Mouse (Mus musculus): Measurements from ENCODE around the gene Fam3b. TPM values are rescaled to one million over a fixed set of nuclear protein-coding genes. Genes with fewer than 3 reads are reported as not detected.
A peak's percentile ranks its signal among the peaks of the same experiment; 100 is the strongest.

Gene Fam3b
- polyA plus RNA-seq, 1 experiment = not detected

- no peaks in the 10 kb centered on the region for H3K36me3 ChIP-seq (ENCODE audit: control insufficient read depth, insufficient read depth)
- TF ChIP-seq MYOD1 (IDR thresholded peaks at IDR 0.05; ENCODE audit: control insufficient read depth, insufficient read length, low read depth) = no peak
- TF ChIP-seq FOSL1 (IDR thresholded peaks at IDR 0.05; ENCODE audit: insufficient read depth, low read length, poor library complexity, severe bottlenecking) = no peak
- no peak for TF ChIP-seq CTCF (IDR thresholded peaks at IDR 0.05; ENCODE audit: control insufficient read depth, insufficient read depth, insufficient read length)
- no peak for TF ChIP-seq MAX (IDR thresholded peaks at IDR 0.05)
- TF ChIP-seq CEBPB (IDR thresholded peaks at IDR 0.05; ENCODE audit: low read depth) = no peak
- TF ChIP-seq USF1 (IDR thresholded peaks at IDR 0.05; ENCODE audit: low read depth) = no peak
- TF ChIP-seq MYOG (IDR thresholded peaks at IDR 0.05; ENCODE audit: control insufficient read depth, extremely low read depth, insufficient read length) = no peak
- H3K79me2 ChIP-seq (ENCODE audit: control insufficient read depth, insufficient read depth) = no peaks in the 10 kb centered on the region
- no peak overlapping the region for H3K4me3 ChIP-seq (ENCODE audit: insufficient read depth, poor library complexity, severe bottlenecking)
- H3K79me3 ChIP-seq (ENCODE audit: low read depth) = no peaks in the 10 kb centered on the region
- no peak overlapping the region for H3ac ChIP-seq (ENCODE audit: control insufficient read depth, insufficient read length, low read depth)
- no peaks in the 10 kb centered on the region for H3K27me3 ChIP-seq (ENCODE audit: control insufficient read depth, insufficient read depth, insufficient read length)
Observed at GRCm38 (mm10) chr16:97503849-97504248, 10.8 kb downstream of the Fam3b start.

- Histone ChIP-seq H3K79me2 (ENCODE audit: control insufficient read depth, insufficient read depth) (no peaks in the 10 kb centered on the region), H3K27me3 (ENCODE audit: control insufficient read depth, insufficient read depth, insufficient read length) (no peaks in the 10 kb centered on the region), H3K79me3 (ENCODE audit: low read depth) (no peaks in the 10 kb centered on the region), H3K36me3 (ENCODE audit: control insufficient read depth, insufficient read depth) (no peaks in the 10 kb centered on the region), H3ac (ENCODE audit: control insufficient read depth, insufficient read length, low read depth) (no peak overlapping the region), H3K4me3 (ENCODE audit: insufficient read depth, poor library complexity, severe bottlenecking) (no peak overlapping the region)
- no peak for TF ChIP-seq FOSL1 (IDR thresholded peaks at IDR 0.05; ENCODE audit: insufficient read depth, low read length, poor library complexity, severe bottlenecking)
- TF ChIP-seq USF1 (IDR thresholded peaks at IDR 0.05; ENCODE audit: low read depth) = no peak
- TF ChIP-seq CTCF (IDR thresholded peaks at IDR 0.05; ENCODE audit: control insufficient read depth, insufficient read depth, insufficient read length) = no peak
- no peak for TF ChIP-seq MAX (IDR thresholded peaks at IDR 0.05)
- TF ChIP-seq CEBPB (IDR thresholded peaks at IDR 0.05; ENCODE audit: low read depth) = no peak
Observed at GRCm38 (mm10) chr16:97500901-97501300, 13.7 kb downstream of the Fam3b start.

GRCm38 (mm10) chr16:97499450-97499849 lies 15.2 kb downstream of the Fam3b start:
- Histone ChIP-seq H3K36me3 (ENCODE audit: control insufficient read depth, insufficient read depth) (no peaks in the 10 kb centered on the region), H3K4me3 (ENCODE audit: insufficient read depth, poor library complexity, severe bottlenecking) (no peak overlapping the region), H3K79me3 (ENCODE audit: low read depth) (no peaks in the 10 kb centered on the region), H3K27me3 (ENCODE audit: control insufficient read depth, insufficient read depth, insufficient read length) (no peaks in the 10 kb centered on the region), H3K79me2 (ENCODE audit: control insufficient read depth, insufficient read depth) (no peaks in the 10 kb centered on the region), H3ac (ENCODE audit: control insufficient read depth, insufficient read length, low read depth) (no peak overlapping the region)
- TF ChIP-seq CEBPB (IDR thresholded peaks at IDR 0.05; ENCODE audit: low read depth) (no peak), MYOD1 (IDR thresholded peaks at IDR 0.05; ENCODE audit: control insufficient read depth, insufficient read length, low read depth) (peak; percentile 65)

GRCm38 (mm10) chr16:97498139-97498538 lies 16.5 kb downstream of the Fam3b start:
- Histone ChIP-seq H3K79me2 (ENCODE audit: control insufficient read depth, insufficient read depth) (no peaks in the 10 kb centered on the region), H3K36me3 (ENCODE audit: control insufficient read depth, insufficient read depth) (no peaks in the 10 kb centered on the region), H3K4me3 (ENCODE audit: insufficient read depth, poor library complexity, severe bottlenecking) (no peak overlapping the region), H3K79me3 (ENCODE audit: low read depth) (no peaks in the 10 kb centered on the region), H3ac (ENCODE audit: control insufficient read depth, insufficient read length, low read depth) (no peak overlapping the region), H3K27me3 (ENCODE audit: control insufficient read depth, insufficient read depth, insufficient read length) (no peaks in the 10 kb centered on the region)
- TF ChIP-seq USF1 (IDR thresholded peaks at IDR 0.05; ENCODE audit: low read depth) (no peak), MYOG (IDR thresholded peaks at IDR 0.05; ENCODE audit: control insufficient read depth, extremely low read depth, insufficient read length) (no peak), CTCF (IDR thresholded peaks at IDR 0.05; ENCODE audit: control insufficient read depth, insufficient read depth, insufficient read length) (no peak), MAX (IDR thresholded peaks at IDR 0.05) (no peak), FOSL1 (IDR thresholded peaks at IDR 0.05; ENCODE audit: insufficient read depth, low read length, poor library complexity, severe bottlenecking) (no peak), CEBPB (IDR thresholded peaks at IDR 0.05; ENCODE audit: low read depth) (no peak), MYOD1 (IDR thresholded peaks at IDR 0.05; ENCODE audit: control insufficient read depth, insufficient read length, low read depth) (no peak)

GRCm38 (mm10) chr16:97497682-97498081 lies 16.9 kb downstream of the Fam3b start:
- no peaks in the 10 kb centered on the region for H3K36me3 ChIP-seq (ENCODE audit: control insufficient read depth, insufficient read depth)

DNA sequence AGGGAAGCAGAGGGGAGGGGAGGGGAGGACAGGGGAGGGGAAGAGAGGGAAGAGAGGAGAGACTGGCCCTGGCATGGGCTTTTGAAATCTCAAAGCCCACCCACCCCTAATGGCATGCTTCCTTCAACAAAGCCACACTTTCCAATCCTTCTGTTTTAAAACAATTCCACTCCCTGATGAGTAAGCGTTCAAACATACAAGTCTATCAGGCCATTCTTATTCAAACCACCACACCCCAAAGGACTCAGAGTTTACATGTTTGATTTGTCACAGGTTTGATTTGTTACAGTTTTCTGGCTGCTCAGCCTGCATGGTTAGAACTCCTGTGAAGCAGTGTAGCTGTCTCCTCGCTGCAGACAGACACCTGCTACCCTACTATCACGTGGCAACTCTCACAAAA lies 18.6 kb downstream of the Fam3b start:
- TF ChIP-seq CTCF (IDR thresholded peaks at IDR 0.05; ENCODE audit: control insufficient read depth, insufficient read depth, insufficient read length) = no peak
- no peak for TF ChIP-seq USF1 (IDR thresholded peaks at IDR 0.05; ENCODE audit: low read depth)
- no peak for TF ChIP-seq FOSL1 (IDR thresholded peaks at IDR 0.05; ENCODE audit: insufficient read depth, low read length, poor library complexity, severe bottlenecking)
- no peak for TF ChIP-seq MYOD1 (IDR thresholded peaks at IDR 0.05; ENCODE audit: control insufficient read depth, insufficient read length, low read depth)
- TF ChIP-seq CEBPB (IDR thresholded peaks at IDR 0.05; ENCODE audit: low read depth) = no peak
- TF ChIP-seq MYOG (IDR thresholded peaks at IDR 0.05; ENCODE audit: control insufficient read depth, extremely low read depth, insufficient read length) = no peak
- TF ChIP-seq MAX (IDR thresholded peaks at IDR 0.05) = no peak
- H3K27me3 ChIP-seq (ENCODE audit: control insufficient read depth, insufficient read depth, insufficient read length) = no peaks in the 10 kb centered on the region
- H3K79me2 ChIP-seq (ENCODE audit: control insufficient read depth, insufficient read depth) = no peaks in the 10 kb centered on the region
- no peaks in the 10 kb centered on the region for H3K79me3 ChIP-seq (ENCODE audit: low read depth)
- H3ac ChIP-seq (ENCODE audit: control insufficient read depth, insufficient read length, low read depth) = no peak overlapping the region
- H3K36me3 ChIP-seq (ENCODE audit: control insufficient read depth, insufficient read depth) = no peaks in the 10 kb centered on the region
- H3K4me3 ChIP-seq (ENCODE audit: insufficient read depth, poor library complexity, severe bottlenecking) = no peak overlapping the region

More at GRCm38 (mm10) chr16:97497682-97498081, 16.9 kb downstream of the Fam3b start:
- no peaks in the 10 kb centered on the region for H3K27me3 ChIP-seq (ENCODE audit: control insufficient read depth, insufficient read depth, insufficient read length)
- H3ac ChIP-seq (ENCODE audit: control insufficient read depth, insufficient read length, low read depth) = no peak overlapping the region
- H3K4me3 ChIP-seq (ENCODE audit: insufficient read depth, poor library complexity, severe bottlenecking) = no peak overlapping the region
- no peak for TF ChIP-seq FOSL1 (IDR thresholded peaks at IDR 0.05; ENCODE audit: insufficient read depth, low read length, poor library complexity, severe bottlenecking)
- no peak for TF ChIP-seq MYOG (IDR thresholded peaks at IDR 0.05; ENCODE audit: control insufficient read depth, extremely low read depth, insufficient read length)
- no peak for TF ChIP-seq MAX (IDR thresholded peaks at IDR 0.05)
- no peak for TF ChIP-seq CEBPB (IDR thresholded peaks at IDR 0.05; ENCODE audit: low read depth)
- TF ChIP-seq CTCF (IDR thresholded peaks at IDR 0.05; ENCODE audit: control insufficient read depth, insufficient read depth, insufficient read length) = no peak
- TF ChIP-seq MYOD1 (IDR thresholded peaks at IDR 0.05; ENCODE audit: control insufficient read depth, insufficient read length, low read depth) = no peak
- no peak for TF ChIP-seq USF1 (IDR thresholded peaks at IDR 0.05; ENCODE audit: low read depth)
- no peaks in the 10 kb centered on the region for H3K79me2 ChIP-seq (ENCODE audit: control insufficient read depth, insufficient read depth)
- H3K79me3 ChIP-seq (ENCODE audit: low read depth) = no peaks in the 10 kb centered on the region

Data from C2C12 (cell line).